Mouse (Mus musculus) kidney, embryonic 16.5 days (tissue): Measurements from ENCODE around the gene Gm17027. TPM values are rescaled to one million over a fixed set of nuclear protein-coding genes. Genes with fewer than 3 reads are reported as not detected.
"Not testable (repeated sequence)": the region's sequence is repeated elsewhere in the genome, so short reads cannot be mapped to it uniquely, and the experiment has no call there.

Experiments used
- ATAC-seq: fragments of 200-750 bp; cut with Nextera tagmentation; 2 replicates; pipeline ENCODE4 v1.8.0; 2017; ENCODE audit warnings: moderate TSS enrichment; ENCODE audit not compliant: low FRiP score, low TSS enrichment
- H3K27ac ChIP-seq: fragments of 300-500 bp; sonication (generic); 2 replicates; pipeline ENCODE4 v1.5.1; 2014; ENCODE audit warnings: low read length
- H3K27me3 ChIP-seq: fragments of 300-500 bp; sonication (generic); 2 replicates; pipeline ENCODE4 v1.6.1; 2014; ENCODE audit warnings: low read length, control low read depth, mixed read lengths; ENCODE audit not compliant: insufficient read depth
- H3K36me3 ChIP-seq: fragments of 300-500 bp; sonication (generic); 2 replicates; pipeline ENCODE4 v1.6.1; 2014; ENCODE audit warnings: low read length, control low read depth, mixed read lengths; ENCODE audit not compliant: insufficient read depth
- H3K4me1 ChIP-seq: fragments of 300-500 bp; sonication (generic); 2 replicates; pipeline ENCODE4 v1.6.1; 2014; ENCODE audit warnings: low read length, control low read depth, mixed read lengths; ENCODE audit not compliant: insufficient read depth
- H3K4me2 ChIP-seq: fragments of 300-500 bp; sonication (generic); replicated peaks from 2 replicates; pipeline ENCODE4 v1.6.1; 2014; ENCODE audit warnings: low read depth, low read length
- H3K4me3 ChIP-seq: fragments of 300-500 bp; sonication (generic); 2 replicates; pipeline ENCODE4 v1.5.1; 2014; ENCODE audit warnings: mild to moderate bottlenecking, low read length
- H3K9ac ChIP-seq: fragments of 300-500 bp; sonication (generic); replicated peaks from 2 replicates; pipeline ENCODE4 v1.6.1; 2014; ENCODE audit warnings: low read length
- H3K9me3 ChIP-seq: fragments of 300-500 bp; sonication (generic); 2 replicates; pipeline ENCODE4 v1.6.1; 2016; ENCODE audit warnings: low read length, control low read depth
- WGBS: fragments of 180-500 bp; shearing (Covaris S2); extraction: QIAGEN DNeasy Blood & Tissue Kit; methylation state at CpG from one replicate; pipeline ENCODE4 v1.1.7; 2014; 5-methylcytosine and 5-hydroxymethylcytosine counted together
- polyA plus RNA-seq: library from polyadenylated mRNA; unstranded; fragments of >200 nt; fragmentation: Nextera tagmentation; extraction: Ambion mirVana; gene quantifications from 2 replicates; pipeline ENCODE4 v1.2.1, GENCODE M21; 2015

Gene Gm17027
- not detected in 2 replicates for polyA plus RNA-seq

DNA sequence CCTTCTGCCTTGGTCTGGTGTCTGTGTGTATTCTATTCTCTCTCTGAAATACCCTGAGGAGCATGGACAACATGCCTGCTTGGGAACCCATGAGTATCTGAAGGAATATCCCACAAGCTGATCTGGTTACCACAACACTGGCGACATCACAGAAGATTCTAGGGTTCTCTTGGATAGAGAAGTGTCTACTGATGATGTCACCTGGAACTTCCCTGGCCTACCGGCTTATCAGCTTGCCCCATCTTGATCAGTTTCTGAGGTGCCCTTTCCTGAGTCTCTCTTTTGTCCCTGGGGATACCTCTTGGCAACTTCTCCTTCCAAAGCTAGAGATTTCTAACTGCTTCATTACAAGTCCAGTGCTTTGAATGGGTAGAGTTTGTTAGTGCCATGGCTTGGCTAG lies at the start of gene Gm17027:
TSS of gene Gm17027 (minus strand) at position 101 of the 400 bp plus-strand sequence.
- not testable (repeated sequence) for H3K27me3 ChIP-seq, H3K36me3 ChIP-seq, H3K4me1 ChIP-seq, H3K4me2 ChIP-seq, ATAC-seq, H3K9ac ChIP-seq, H3K27ac ChIP-seq, H3K9me3 ChIP-seq, H3K4me3 ChIP-seq
- WGBS: 93% methylated on average over 1 of the region's 2 CpGs

DNA sequence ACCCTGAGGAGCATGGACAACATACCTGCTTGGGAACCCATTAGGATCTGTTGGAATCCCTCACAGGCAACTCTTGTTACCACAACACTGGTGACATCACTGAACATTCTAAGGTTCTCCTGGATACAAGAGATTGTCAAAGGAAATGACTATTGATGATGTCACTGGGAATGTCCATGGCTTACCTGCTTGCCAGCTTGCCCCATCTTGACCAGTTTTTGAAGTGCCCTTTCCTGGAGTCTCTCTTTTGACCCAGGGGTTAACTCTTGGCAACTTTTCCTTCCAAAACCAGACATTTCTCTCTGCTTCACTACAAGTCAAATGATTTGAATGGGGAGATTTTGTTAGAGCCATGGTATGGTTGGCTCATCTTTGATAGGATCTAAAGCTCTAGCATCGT lies 28.3 kb upstream of the Gm17027 start, which contains the start of gene Gm3573:
TSS of gene Gm3573 (minus strand) at position 101 of the 400 bp plus-strand sequence.
- not testable (repeated sequence) for H3K4me2 ChIP-seq, H3K9me3 ChIP-seq, H3K36me3 ChIP-seq, H3K27me3 ChIP-seq, H3K4me3 ChIP-seq, H3K4me1 ChIP-seq, H3K27ac ChIP-seq, H3K9ac ChIP-seq, ATAC-seq
- WGBS: no CpG with 5 or more reads among the region's 1 CpGs

DNA sequence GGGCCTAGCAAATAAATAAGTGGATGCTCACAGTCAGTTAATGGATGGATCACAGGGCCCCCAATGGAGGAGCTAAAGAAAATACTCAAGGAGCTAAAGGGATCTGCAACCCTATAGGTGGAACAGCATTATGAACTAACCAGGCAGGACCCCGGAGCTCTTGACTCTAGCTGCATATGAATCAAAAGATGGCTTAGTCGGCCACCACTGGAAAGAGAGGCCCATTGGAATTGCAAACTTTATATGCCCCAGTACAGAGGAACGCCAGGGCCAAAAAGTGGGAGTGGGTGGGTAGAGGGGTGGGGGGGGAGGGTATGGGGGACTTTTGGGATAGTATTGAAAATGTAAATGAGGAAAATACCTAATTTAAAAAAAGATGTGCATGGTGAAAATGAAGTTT lies 21.5 kb upstream of the Gm17027 start:
- not testable (repeated sequence) for H3K4me3 ChIP-seq, ATAC-seq, H3K9me3 ChIP-seq, H3K27ac ChIP-seq, H3K4me1 ChIP-seq, H3K4me2 ChIP-seq, H3K27me3 ChIP-seq, H3K9ac ChIP-seq, H3K36me3 ChIP-seq
- WGBS: 69% methylated on average over 3 of the region's 3 CpGs

DNA sequence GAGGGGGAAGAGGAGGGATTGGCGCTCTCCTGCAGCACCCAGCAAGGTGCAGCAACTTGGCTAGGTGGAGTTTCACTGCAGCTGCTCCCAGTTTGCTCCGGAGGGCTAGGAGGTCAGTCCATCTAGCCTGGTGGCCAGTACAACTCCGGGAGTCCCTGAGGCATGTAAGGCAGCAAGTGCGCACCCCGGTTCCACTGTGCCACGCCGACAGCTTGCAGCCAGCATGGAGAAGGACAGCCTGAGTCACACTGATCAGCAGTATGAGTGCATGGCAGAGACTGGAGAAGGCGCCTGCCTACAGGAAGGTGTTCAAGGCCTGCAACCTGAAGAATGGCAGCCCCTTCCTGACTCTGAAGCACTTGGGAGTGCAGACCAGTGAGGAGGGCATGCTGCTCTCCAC lies 27.9 kb downstream of the Gm17027 start:
- not testable (repeated sequence) for H3K27me3 ChIP-seq
- WGBS: 91% methylated on average over 5 of the region's 8 CpGs

DNA sequence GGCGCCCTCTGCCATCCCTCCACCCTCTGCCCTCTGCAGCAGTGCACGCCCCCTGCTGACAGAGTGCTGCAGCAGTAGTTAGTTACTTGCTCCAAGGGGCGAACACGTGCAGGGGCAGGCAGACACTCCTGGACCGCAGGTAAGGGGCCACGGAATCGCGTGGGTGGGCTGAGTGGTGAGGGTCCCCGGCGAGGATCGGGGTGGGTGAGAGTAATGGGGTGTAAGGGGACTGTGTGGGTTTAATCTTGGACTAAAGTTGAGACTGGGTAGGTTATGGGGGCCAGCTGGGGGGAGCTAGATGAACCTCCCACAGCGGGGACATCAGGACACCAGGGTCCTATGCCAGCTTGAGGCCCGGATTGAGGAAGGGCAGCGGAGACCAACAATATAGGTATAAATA lies 28.6 kb downstream of the Gm17027 start:
- 52% methylated on average over 10 of the region's 14 CpGs for WGBS
- H3K36me3 ChIP-seq, H3K4me2 ChIP-seq, H3K4me3 ChIP-seq, H3K27me3 ChIP-seq, H3K9me3 ChIP-seq, H3K9ac ChIP-seq, H3K4me1 ChIP-seq, H3K27ac ChIP-seq, ATAC-seq: not testable (repeated sequence)

More for the DNA sequence above, 27.9 kb downstream of the Gm17027 start:
- H3K9me3 ChIP-seq, H3K27ac ChIP-seq, H3K9ac ChIP-seq, H3K4me2 ChIP-seq, H3K4me3 ChIP-seq, H3K4me1 ChIP-seq, ATAC-seq, H3K36me3 ChIP-seq: not testable (repeated sequence)

- not testable (repeated sequence) for H3K4me1 ChIP-seq
These were observed 45.2 kb downstream of the Gm17027 start, which contains the start of gene Gm7951 for GRCm38 (mm10) chr14:42117269-42117668. Gm7951 (minus strand) TSS chr14:42117369.

More at GRCm38 (mm10) chr14:42117269-42117668, 45.2 kb downstream of the Gm17027 start, which contains the start of gene Gm7951:
- H3K27ac ChIP-seq, H3K4me3 ChIP-seq, H3K36me3 ChIP-seq, H3K27me3 ChIP-seq, H3K9me3 ChIP-seq, ATAC-seq, H3K4me2 ChIP-seq, H3K9ac ChIP-seq: not testable (repeated sequence)
- WGBS: no CpG with 5 or more reads among the region's 2 CpGs

Other genes starting within 250 kb of the Gm17027 start
- not detected in 2 replicates for gene 1700049E17Rik1, start 237.7 kb downstream of the Gm17027 start, polyA plus RNA-seq
- not detected in 2 replicates for gene 1700024B05Rik, start 218.6 kb downstream of the Gm17027 start, polyA plus RNA-seq
- gene Gm6401, start 194.7 kb downstream of the Gm17027 start, polyA plus RNA-seq: not detected in 2 replicates
- not detected in 2 replicates for gene Gm3543, start 179.3 kb downstream of the Gm17027 start, polyA plus RNA-seq
- not detected in 2 replicates for gene Gm7951, start 45.3 kb downstream of the Gm17027 start, polyA plus RNA-seq
- gene Gm3573, start 28.2 kb upstream of the Gm17027 start, polyA plus RNA-seq: not detected in 2 replicates
- not detected in 2 replicates for gene Gm17026, start 97.4 kb upstream of the Gm17027 start, polyA plus RNA-seq
- gene Gm9611, start 134.7 kb upstream of the Gm17027 start, polyA plus RNA-seq: not detected in 2 replicates
- not detected in 2 replicates for gene Gm7995, start 147.6 kb upstream of the Gm17027 start, polyA plus RNA-seq